Mouse (Mus musculus) G1E (cell line): Measurements from ENCODE around the gene Olfr287. TPM values are rescaled to one million over a fixed set of nuclear protein-coding genes. Genes with fewer than 3 reads are reported as not detected.

Experiments used
- ATAC-seq: 2 replicates; pipeline ENCODE4 v1.8.0; 2016; ENCODE audit warnings: mild to moderate bottlenecking; ENCODE audit not compliant: insufficient number of reproducible peaks, poor library complexity, low FRiP score, severe bottlenecking; ENCODE audit errors: extremely low read depth
- DNase-seq: peaks from one replicate; pipeline ENCODE4 v3.0.0; 2012; ENCODE audit warnings: low spot score
- H3K27me3 ChIP-seq: 2 replicates; pipeline ENCODE4 v1.6.1; 2012; ENCODE audit warnings: mild to moderate bottlenecking, low read length, inconsistent platforms; ENCODE audit not compliant: insufficient read depth
- H3K36me3 ChIP-seq: replicated peaks from 2 replicates; pipeline ENCODE3; 2012; ENCODE audit warnings: mild to moderate bottlenecking, inconsistent platforms
- H3K4me1 ChIP-seq: 2 replicates; pipeline ENCODE4 v1.6.1; 2012; ENCODE audit warnings: low read depth, low read length, inconsistent platforms, mixed read lengths; ENCODE audit not compliant: insufficient read depth
- H3K4me3 ChIP-seq: 2 replicates; pipeline ENCODE4 v1.5.1; 2012; ENCODE audit warnings: low read depth, mild to moderate bottlenecking, inconsistent platforms, low read length, moderate library complexity, mixed read lengths
- H3K9me3 ChIP-seq: replicated peaks from 2 replicates; pipeline ENCODE4 v1.6.1; 2012; ENCODE audit warnings: inconsistent platforms
- CTCF ChIP-seq: IDR thresholded peaks from 2 replicates; pipeline ENCODE4 v1.5.1; 2012; ENCODE audit warnings: low read depth, low read length, inconsistent platforms, mixed read lengths
- GATA1 ChIP-seq: IDR thresholded peaks from 2 replicates; pipeline ENCODE4 v1.6.1; 2012; ENCODE audit warnings: borderline replicate concordance, low read length, inconsistent platforms, mixed read lengths
- GATA2 ChIP-seq: IDR thresholded peaks from 2 replicates; pipeline ENCODE4 v1.6.1; 2012; ENCODE audit warnings: low read depth, low read length, inconsistent platforms, borderline replicate concordance
- POLR2AphosphoS5 ChIP-seq: IDR thresholded peaks from 2 replicates; pipeline ENCODE4 v1.6.1; 2012; ENCODE audit warnings: low read depth, low read length, inconsistent platforms; ENCODE audit not compliant: insufficient replicate concordance
- TAL1 ChIP-seq: conservative IDR thresholded peaks from 2 replicates; pipeline ENCODE4 v1.6.1; 2012; ENCODE audit warnings: low read depth, low read length, inconsistent platforms, mixed read lengths
- polyA plus RNA-seq: library from polyadenylated mRNA; stranded (reverse); fragments of >175 nt; gene quantifications from 2 replicates; pipeline ENCODE4 v1.2.3, GENCODE M21; 2012
- total RNA-seq, 2 experiments: library from RNA; stranded (forward) in 1 of 2; stranded (reverse) in 1 of 2; fragments of 200-1000 nt in 1 of 2; fragments of >200 nt in 1 of 2; fragmentation: Nextera tagmentation in 1 of 2; gene quantifications; 2 replicates each; pipeline ENCODE4 v1.2.3; 2014 to 2017

The Olfr287 gene
- total RNA-seq (2014; fragmentation: Nextera tagmentation) (not detected in 2 replicates), total RNA-seq (2017) (not detected in 2 replicates), polyA plus RNA-seq (not detected in 2 replicates)

GRCm38 (mm10) chr15:98220877-98221276 is at the start of gene Olfr287, which contains the start of gene Gm44579:
Olfr287 (minus strand) TSS chr15:98221056.
Gm44579 (minus strand) TSS chr15:98220977.
- no peak within 1 kb of the TSS for H3K4me3 ChIP-seq
- TF ChIP-seq POLR2AphosphoS5 (no peak), CTCF (no peak)
- no peaks in the 10 kb centered on the region for H3K4me1 ChIP-seq
- DNase-seq = no peak
- no peaks in the 10 kb centered on the region; the same call in 1 of the 2 replicates for H3K27me3 ChIP-seq
- peaks cover 2% of the 10 kb centered on the region; the same call in 1 of the 2 replicates for H3K9me3 ChIP-seq
- no peaks in the 10 kb centered on the region for H3K36me3 ChIP-seq
- no peak for ATAC-seq

GRCm38 (mm10) chr15:98257776-98258175 is 36.9 kb upstream of the Olfr287 start:
- no peak for ATAC-seq
- TF ChIP-seq GATA1 (no peak), POLR2AphosphoS5 (no peak), TAL1 (no peak), GATA2 (no peak), CTCF (no peak)

GRCm38 (mm10) chr15:98257193-98257592 is 36.3 kb upstream of the Olfr287 start, which contains the start of gene H1fnt:
H1fnt (minus strand) TSS chr15:98257293.
- DNase-seq = no peak

More at GRCm38 (mm10) chr15:98257776-98258175, 36.9 kb upstream of the Olfr287 start:
- peaks cover 4% of the 10 kb centered on the region; the same call in 1 of the 2 replicates for H3K4me1 ChIP-seq
- no peak for DNase-seq
- peaks cover 2% of the 10 kb centered on the region for H3K36me3 ChIP-seq
- no peak overlapping the region for H3K4me3 ChIP-seq
- no peaks in the 10 kb centered on the region for H3K9me3 ChIP-seq
- H3K27me3 ChIP-seq = no peaks in the 10 kb centered on the region; the same call in 1 of the 2 replicates

GRCm38 (mm10) chr15:98256271-98256670 is 35.4 kb upstream of the Olfr287 start:
- Histone ChIP-seq H3K9me3 (no peaks in the 10 kb centered on the region), H3K27me3 (no peaks in the 10 kb centered on the region; the same call in 1 of the 2 replicates), H3K4me3 (no peak overlapping the region), H3K4me1 (peaks cover 4% of the 10 kb centered on the region; the same call in 1 of the 2 replicates), H3K36me3 (peaks cover 2% of the 10 kb centered on the region)
- no peak for TF ChIP-seq CTCF
- TF ChIP-seq GATA2 = no peak
- TF ChIP-seq TAL1 = no peak
- no peak for TF ChIP-seq GATA1
- TF ChIP-seq POLR2AphosphoS5 = no peak
- ATAC-seq = no peak
- DNase-seq = no peak

More at GRCm38 (mm10) chr15:98257193-98257592, 36.3 kb upstream of the Olfr287 start, which contains the start of gene H1fnt:
- Histone ChIP-seq H3K36me3 (peaks cover 2% of the 10 kb centered on the region), H3K4me1 (peaks cover 4% of the 10 kb centered on the region; the same call in 1 of the 2 replicates), H3K27me3 (no peaks in the 10 kb centered on the region; the same call in 1 of the 2 replicates), H3K4me3 (no peak within 1 kb of the TSS), H3K9me3 (no peaks in the 10 kb centered on the region)
- TF ChIP-seq TAL1 (no peak), GATA1 (no peak), CTCF (no peak), POLR2AphosphoS5 (no peak), GATA2 (no peak)
- no peak for ATAC-seq

- Histone ChIP-seq H3K36me3 (no peaks in the 10 kb centered on the region), H3K27me3 (no peaks in the 10 kb centered on the region), H3K4me1 (no peaks in the 10 kb centered on the region), H3K9me3 (no peaks in the 10 kb centered on the region), H3K4me3 (no peak overlapping the region)
- ATAC-seq (no peak), DNase-seq (no peak)
- no peak for TF ChIP-seq CTCF
- TF ChIP-seq POLR2AphosphoS5 = no peak
- no peak for TF ChIP-seq GATA2
- TF ChIP-seq TAL1 = no peak
Measured at GRCm38 (mm10) chr15:98235442-98235841, 14.6 kb upstream of the Olfr287 start.

- ATAC-seq = no peak
Measured at GRCm38 (mm10) chr15:98234350-98234749, 13.5 kb upstream of the Olfr287 start, which contains the start of gene Olfr286. Olfr286 (minus strand) TSS chr15:98234450.

More at GRCm38 (mm10) chr15:98234350-98234749, 13.5 kb upstream of the Olfr287 start, which contains the start of gene Olfr286:
- Histone ChIP-seq H3K4me1 (no peaks in the 10 kb centered on the region), H3K36me3 (no peaks in the 10 kb centered on the region), H3K9me3 (no peaks in the 10 kb centered on the region), H3K4me3 (no peak within 1 kb of the TSS), H3K27me3 (no peaks in the 10 kb centered on the region)
- no peak for DNase-seq
- TF ChIP-seq POLR2AphosphoS5 (no peak), GATA1 (no peak), TAL1 (no peak), CTCF (no peak), GATA2 (no peak)
